Mouse (Mus musculus) kidney, adult 2 months (tissue): ENCODE results near the gene 4930404H24Rik. TPM values are rescaled to one million over a fixed set of nuclear protein-coding genes. Genes with fewer than 3 reads are reported as not detected.

Experiments
- DNase-seq: peaks from one replicate; pipeline ENCODE4 v3.0.0; 2021
- H3K27ac ChIP-seq: fragments of 200-500 bp; 2 replicates; pipeline ENCODE4 v1.5.1; 2012; ENCODE audit warnings: low read depth, low read length, control low read depth, inconsistent platforms; ENCODE audit not compliant: insufficient read depth
- H3K27me3 ChIP-seq: fragments of 200-500 bp; replicated peaks from 2 replicates; pipeline ENCODE4 v1.6.1; 2012; ENCODE audit warnings: mild to moderate bottlenecking, moderate library complexity, low read length, inconsistent platforms; ENCODE audit not compliant: control insufficient read depth, insufficient read depth
- H3K36me3 ChIP-seq: fragments of 200-500 bp; 2 replicates; pipeline ENCODE4 v1.6.1; 2012; ENCODE audit warnings: mild to moderate bottlenecking, moderate library complexity, low read length, inconsistent platforms; ENCODE audit not compliant: control insufficient read depth, insufficient read depth
- H3K4me1 ChIP-seq: fragments of 200-500 bp; 2 replicates; pipeline ENCODE4 v1.6.1; 2011; ENCODE audit warnings: low read length; ENCODE audit not compliant: control insufficient read depth, insufficient read depth
- H3K4me3 ChIP-seq: fragments of 200-500 bp; 2 replicates; pipeline ENCODE4 v1.5.1; 2011; ENCODE audit warnings: mild to moderate bottlenecking, low read depth, low read length, control low read depth; ENCODE audit not compliant: insufficient read depth
- CTCF ChIP-seq: fragments of 200-500 bp; conservative IDR thresholded peaks from 2 replicates; pipeline ENCODE4 v1.5.1; 2011; ENCODE audit warnings: low read depth, mild to moderate bottlenecking, control low read depth, low read length, moderate library complexity, mixed read lengths; ENCODE audit not compliant: insufficient read depth, insufficient read length
- POLR2A ChIP-seq: fragments of 200-500 bp; IDR thresholded peaks from one replicate; pipeline ENCODE4 v1.6.1; 2011; ENCODE audit warnings: low read depth, low read length, control low read depth
- WGBS: fragments of 180-500 bp; shearing (Covaris S2); methylation state at CpG from one replicate; pipeline ENCODE4 v1.1.7; 2018; 5-methylcytosine and 5-hydroxymethylcytosine counted together
- polyA plus RNA-seq: library from polyadenylated mRNA; depleted of rRNA; stranded (reverse); fragments of >200 nt; gene quantifications from 2 replicates; pipeline ENCODE4 v1.2.3, GENCODE M21; 2012

The 4930404H24Rik gene
- polyA plus RNA-seq, 1 experiment: not detected

DNA sequence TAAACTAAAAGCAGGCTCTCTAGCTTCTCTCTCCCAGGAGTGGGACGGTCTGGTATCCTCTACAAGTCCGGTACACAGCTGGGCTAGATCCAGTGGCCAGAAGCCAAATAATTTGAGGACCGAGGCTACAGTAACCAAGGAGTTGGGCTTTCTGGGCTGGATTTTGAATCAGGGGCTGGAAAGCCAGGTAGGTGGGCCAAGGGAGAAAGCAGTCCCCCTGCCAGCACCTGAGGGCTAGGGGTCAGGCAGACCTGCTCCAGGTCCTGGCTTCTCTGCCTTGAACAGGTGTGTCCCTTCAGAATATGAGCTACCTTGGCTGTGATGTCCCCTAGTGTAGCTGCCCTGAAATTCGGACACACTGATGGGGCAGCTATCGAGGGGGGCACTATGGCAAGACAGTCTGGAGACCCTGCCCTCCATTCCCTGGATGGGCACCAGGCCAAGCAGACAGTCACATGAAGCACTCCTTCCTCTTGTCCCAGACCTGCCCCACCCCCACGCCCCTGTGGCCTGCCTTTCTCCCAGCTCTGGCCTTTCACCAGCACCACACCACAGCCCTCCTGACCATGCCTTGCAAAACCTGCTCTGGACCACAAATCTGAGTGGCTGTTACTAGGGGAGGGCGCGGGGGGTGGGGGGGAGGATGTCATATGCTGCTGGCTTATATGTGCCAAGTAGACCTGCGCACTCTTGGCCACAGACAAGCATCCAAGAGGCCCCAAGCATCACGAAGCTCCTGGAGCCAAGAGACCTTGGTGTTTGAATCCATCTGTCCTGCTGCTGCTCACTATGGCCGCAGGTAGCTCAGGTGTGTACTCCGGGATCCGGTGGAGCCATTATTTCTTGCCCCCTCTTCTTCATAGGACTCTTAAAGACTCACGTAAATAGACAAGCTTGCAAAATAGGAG lies 20.1 kb downstream of the 4930404H24Rik start:
- H3K27ac ChIP-seq: no peak overlapping the region
- no peaks in the 10 kb centered on the region for H3K4me1 ChIP-seq
- no peaks in the 10 kb centered on the region for H3K27me3 ChIP-seq
- no peak overlapping the region for H3K4me3 ChIP-seq
- TF ChIP-seq CTCF: no peak
- TF ChIP-seq POLR2A: no peak
- 70% methylated on average over 14 of the region's 14 CpGs for WGBS
- DNase-seq: no peak
- H3K36me3 ChIP-seq: no peaks in the 10 kb centered on the region

GRCm38 (mm10) chr2:153513983-153514382 lies 21.4 kb downstream of the 4930404H24Rik start:
- 94% methylated on average over 3 of the region's 3 CpGs for WGBS
- no peaks in the 10 kb centered on the region for H3K27me3 ChIP-seq
- no peak overlapping the region for H3K27ac ChIP-seq
- H3K4me3 ChIP-seq: no peak overlapping the region
- no peak for TF ChIP-seq POLR2A
- no peak for TF ChIP-seq CTCF
- no peaks in the 10 kb centered on the region for H3K4me1 ChIP-seq
- no peak for DNase-seq
- no peaks in the 10 kb centered on the region for H3K36me3 ChIP-seq

DNA sequence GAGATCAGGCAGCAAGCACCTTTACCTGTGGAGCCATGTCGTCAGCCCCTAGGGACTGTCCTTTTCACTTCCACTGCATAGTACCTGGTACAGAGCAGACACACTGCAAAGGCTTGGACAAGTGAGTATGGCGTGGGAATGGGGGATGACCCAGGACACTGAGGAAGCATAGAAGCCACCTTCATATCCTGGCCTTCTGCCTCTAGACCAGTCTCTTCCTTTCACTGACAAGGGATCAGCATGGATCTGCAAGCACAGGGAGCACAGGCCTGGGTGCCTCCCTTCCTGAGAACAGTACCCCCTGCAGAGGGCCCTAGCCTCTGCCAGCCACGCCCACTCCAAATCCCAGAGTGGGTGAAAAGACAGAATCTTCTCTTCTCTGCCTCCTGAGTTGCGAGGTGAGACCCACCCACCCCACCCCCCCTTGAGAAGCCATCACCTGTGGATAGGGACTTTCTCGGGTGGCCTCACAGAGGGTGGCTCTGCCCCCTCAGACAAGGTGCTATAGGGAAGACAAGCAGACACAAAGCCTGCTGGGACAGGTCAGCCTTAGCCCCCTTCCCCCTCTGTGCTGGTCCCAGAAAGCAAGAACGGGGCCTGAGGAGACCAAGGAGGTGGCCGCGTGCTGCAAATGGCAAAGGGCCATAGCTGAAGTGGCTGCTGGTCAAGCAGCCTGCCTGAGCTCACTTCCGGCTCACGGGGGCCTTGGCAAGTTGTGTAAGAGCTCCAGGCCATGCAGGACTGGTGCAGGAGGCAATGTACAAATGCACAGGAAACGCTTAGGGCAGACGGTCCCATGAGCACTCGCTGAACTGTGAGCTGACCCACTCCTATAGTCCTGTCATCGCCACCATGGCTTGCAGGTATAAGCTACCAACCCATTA lies 22.1 kb downstream of the 4930404H24Rik start:
- WGBS: 76% methylated on average over 14 of the region's 14 CpGs

DNA sequence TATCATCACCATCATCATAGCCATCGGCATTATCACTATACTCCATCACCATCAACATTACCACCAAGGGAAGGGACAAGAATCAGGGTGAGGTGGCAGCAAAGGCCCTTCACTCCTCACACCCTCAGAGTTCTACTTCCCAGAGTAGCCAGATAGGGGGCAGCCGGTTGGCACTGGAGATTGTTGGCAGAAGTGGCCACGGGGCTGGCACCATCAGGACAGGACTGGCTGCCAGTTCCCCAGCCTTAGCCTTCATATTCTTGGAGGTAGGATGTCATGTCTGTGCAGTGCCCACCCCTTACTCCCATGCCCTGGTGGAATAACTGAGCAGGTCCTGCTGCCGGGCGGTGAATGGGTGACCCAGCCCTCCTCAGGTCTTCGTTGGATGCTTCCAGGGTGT lies 23.0 kb downstream of the 4930404H24Rik start:
- DNase-seq: no peak
- H3K4me1 ChIP-seq: no peaks in the 10 kb centered on the region
- no peaks in the 10 kb centered on the region for H3K36me3 ChIP-seq
- H3K27me3 ChIP-seq: no peaks in the 10 kb centered on the region
- 80% methylated on average over 6 of the region's 6 CpGs for WGBS
- no peak overlapping the region for H3K4me3 ChIP-seq
- no peak overlapping the region for H3K27ac ChIP-seq
- TF ChIP-seq POLR2A: no peak

More for the DNA sequence above, 22.1 kb downstream of the 4930404H24Rik start:
- no peak overlapping the region for H3K27ac ChIP-seq
- DNase-seq: no peak
- no peaks in the 10 kb centered on the region for H3K27me3 ChIP-seq
- H3K4me3 ChIP-seq: no peak overlapping the region
- TF ChIP-seq POLR2A: no peak
- no peak for TF ChIP-seq CTCF
- no peaks in the 10 kb centered on the region for H3K36me3 ChIP-seq
- H3K4me1 ChIP-seq: no peaks in the 10 kb centered on the region

DNA sequence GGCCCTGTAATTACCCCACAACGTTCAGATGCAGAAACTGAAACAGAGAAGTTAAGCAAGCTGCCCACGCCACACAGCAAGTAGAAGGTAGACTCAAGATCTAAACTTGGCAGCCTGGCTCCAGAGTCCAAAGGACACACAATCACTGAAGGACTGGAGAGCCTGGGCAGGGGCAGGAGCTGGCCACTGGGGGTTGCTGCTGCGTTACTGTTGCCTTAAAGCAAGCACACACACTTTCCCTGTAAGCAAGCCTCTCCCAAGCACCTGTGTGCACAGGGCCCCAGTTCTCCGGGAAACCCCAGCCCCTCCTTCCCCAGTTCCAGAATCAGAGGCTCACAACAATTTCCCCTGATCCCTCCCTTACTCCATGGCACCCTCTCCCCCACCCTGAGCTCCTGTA lies 24.4 kb downstream of the 4930404H24Rik start:
- Histone ChIP-seq H3K27ac (no peak overlapping the region), H3K27me3 (no peaks in the 10 kb centered on the region), H3K36me3 (no peaks in the 10 kb centered on the region), H3K4me3 (no peak overlapping the region), H3K4me1 (no peaks in the 10 kb centered on the region)
- 42% methylated on average over 4 of the region's 4 CpGs for WGBS
- TF ChIP-seq CTCF (peak; percentile 62), POLR2A (no peak)
- DNase-seq: peak; percentile 69

DNA sequence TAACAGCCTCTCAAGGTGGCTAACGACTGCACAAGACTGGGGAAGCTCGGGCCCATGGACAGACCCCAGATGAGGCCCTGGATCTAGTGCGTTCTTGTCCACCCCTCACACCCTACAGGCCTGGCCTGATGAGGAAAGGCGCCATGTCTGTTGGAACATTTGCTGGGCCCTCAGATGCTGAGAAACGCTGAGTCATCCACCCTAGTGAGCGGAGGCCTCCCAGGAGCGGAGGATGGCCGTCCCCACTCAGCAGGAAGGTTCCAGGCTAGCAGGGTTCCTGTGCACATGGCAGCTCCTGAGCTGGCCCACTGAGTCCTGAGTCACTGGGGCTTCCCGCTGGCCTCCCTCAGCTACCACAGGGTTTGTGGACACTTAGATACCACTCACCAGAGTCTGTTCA lies 27.5 kb downstream of the 4930404H24Rik start:
- no peak overlapping the region for H3K4me3 ChIP-seq
- H3K36me3 ChIP-seq: no peaks in the 10 kb centered on the region
- H3K27ac ChIP-seq: no peak overlapping the region
- H3K4me1 ChIP-seq: 0 out of 2 replicates have a peak, but pooled peaks cover 3% of the 10 kb centered on the region
- 90% methylated on average over 9 of the region's 9 CpGs for WGBS
- no peak for DNase-seq
- no peaks in the 10 kb centered on the region for H3K27me3 ChIP-seq
- TF ChIP-seq CTCF (no peak), POLR2A (no peak)

- WGBS: 70% methylated on average over 4 of the region's 4 CpGs
- TF ChIP-seq CTCF (no peak), POLR2A (no peak)
- no peak for DNase-seq
- Histone ChIP-seq H3K27ac (no peak overlapping the region), H3K36me3 (no peaks in the 10 kb centered on the region), H3K4me1 (0 out of 2 replicates have a peak, but pooled peaks cover 3% of the 10 kb centered on the region), H3K4me3 (no peak overlapping the region), H3K27me3 (no peaks in the 10 kb centered on the region)
Measured at GRCm38 (mm10) chr2:153522270-153522669, 29.7 kb downstream of the 4930404H24Rik start.
